19 mouse cellular contexts compared by ENCODE assay signal in genomic region chr3:41413771-41414170, GRCm38 (mm10).
DNase-seq lines count a peak whose midpoint lies in the region; ATAC-seq lines count a peak whose summit lies in the region.
"Had no signal": no experiment of that assay in that cellular context is flagged by ENCODE, and none has a peak within 500 bp of the region (broad histone marks: within the 10 kb centered on the region; RNA-seq: fewer than 3 reads in every experiment).

No protein-coding gene starts in this region.

- peak; percentile 53 for DNase-seq in heart, adult 11 months
- DNase-seq in heart, postnatal 36 days = no peak
- DNase-seq in midbrain, embryonic 11.5 days (ENCODE audit: low spot score, missing footprints) = peak; percentile 69
- DNase-seq: adrenal gland, adult 2 months; adrenal gland, adult 8-10 months; adrenal gland, postnatal 10 days; adrenal gland, postnatal 14 days; adrenal gland, postnatal 25 days; adrenal gland, postnatal 36 days; B cell, adult 2 months; cerebellum, adult 11 months; cerebellum, adult 11-12 months; cerebellum, adult 18-20 months had no signal

- no peak overlapping the region for H3K4me3 ChIP-seq in midbrain, embryonic 11.5 days (ENCODE audit: low read depth, low read length)
- no peak overlapping the region for H3K4me3 ChIP-seq in midbrain, embryonic 15.5 days

- peaks cover 6% of the 10 kb centered on the region; the same call in 1 of the 2 replicates for H3K4me1 ChIP-seq in midbrain, embryonic 11.5 days (ENCODE audit: control insufficient read depth, insufficient read depth, low read length)
- H3K4me1 ChIP-seq in midbrain, embryonic 15.5 days = peaks cover 10% of the 10 kb centered on the region

- 90% methylated on average over 1 of the region's 1 CpGs for WGBS in midbrain, embryonic 11.5 days
- 97% methylated on average over 1 of the region's 1 CpGs for WGBS in midbrain, embryonic 15.5 days

- no peaks in the 10 kb centered on the region for H3K27me3 ChIP-seq in midbrain, embryonic 11.5 days (ENCODE audit: control insufficient read depth, insufficient read depth, low read length)
- H3K27me3 ChIP-seq in midbrain, embryonic 15.5 days (replicated peaks) = no peaks in the 10 kb centered on the region
- H3K27me3 ChIP-seq: CH12.LX, Patski had no signal

- no peak overlapping the region for H3K27ac ChIP-seq in midbrain, embryonic 11.5 days (ENCODE audit: low read depth, low read length)
- H3K27ac ChIP-seq in midbrain, embryonic 15.5 days = no peak overlapping the region

- no peaks in the 10 kb centered on the region for H3K9me3 ChIP-seq in midbrain, embryonic 11.5 days (ENCODE audit: control insufficient read depth, low read length)
- H3K9me3 ChIP-seq in midbrain, embryonic 15.5 days = no peaks in the 10 kb centered on the region
- H3K9me3 ChIP-seq: G1E had no signal

- no peak overlapping the region for H3K4me2 ChIP-seq in midbrain, embryonic 11.5 days
- H3K4me2 ChIP-seq in midbrain, embryonic 15.5 days = no peak overlapping the region

- ATAC-seq in midbrain, embryonic 11.5 days (ENCODE audit: low FRiP score) = no peak
- no peak for ATAC-seq in midbrain, embryonic 15.5 days (replicated peaks)
- ATAC-seq: activated CD4-positive, CD25-positive, alpha-beta regulatory T cell, adult 4 months; CD4-positive, CD25-positive, alpha-beta regulatory T cell, adult 4 months; Patski had no signal

- intact Hi-C loops in heart, postnatal 36 days (cut with DNase I) = no loop called here

- no peaks in the 10 kb centered on the region for H3K36me3 ChIP-seq in midbrain, embryonic 11.5 days (ENCODE audit: control insufficient read depth, insufficient read depth, low read length)
- H3K36me3 ChIP-seq in midbrain, embryonic 15.5 days (replicated peaks) = no peaks in the 10 kb centered on the region
- H3K36me3 ChIP-seq: G1E had no signal

- no peak overlapping the region for H3K9ac ChIP-seq in midbrain, embryonic 11.5 days (ENCODE audit: low read length)
- no peak overlapping the region for H3K9ac ChIP-seq in midbrain, embryonic 15.5 days

Comparison
In these comparisons a context has a peak if more than half of its experiments do, and no peak if none do; other contexts are left out.
1. DNase-seq: peak in heart, adult 11 months (single experiment) and midbrain, embryonic 11.5 days (single experiment); none in heart, postnatal 36 days (0 of 2).